Mouse (Mus musculus) retina, adult 2 months (tissue): ENCODE measurements at regions not wholly inside any gene's neighbourhood (a gene's known extent, or its start where the extent isn't known, plus 50 kb on each side); places are given as distances from the start of the nearest gene placed in this dataset.
A peak's percentile ranks its signal among the peaks of the same experiment; 100 is the strongest.

ENCODE experiments used
- DNase-seq: peaks from one replicate; pipeline ENCODE4 v3.0.0-alpha.2; 2012; ENCODE audit warnings: low read depth, low spot score

DNA sequence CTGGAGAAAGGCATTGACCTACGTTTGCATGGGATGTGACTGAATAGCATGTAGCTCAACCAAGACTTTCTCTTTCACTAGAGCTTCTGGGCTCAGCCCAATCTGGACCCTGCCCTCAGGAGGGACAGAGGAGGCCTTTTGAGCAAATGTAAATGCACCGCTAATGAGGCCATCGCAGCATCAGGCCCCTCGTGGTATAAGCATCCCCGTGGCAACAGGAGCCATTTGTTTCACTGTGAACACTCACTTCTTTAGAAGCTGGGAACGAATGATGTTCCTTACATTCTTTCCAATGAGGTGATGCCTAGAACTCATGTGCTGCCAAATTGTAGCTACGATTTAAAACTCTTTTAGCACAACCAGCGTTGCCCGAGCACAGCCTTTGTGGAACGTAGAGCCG is 279.0 kb upstream of the Gjb5 start:
- DNase-seq = no peak

DNA sequence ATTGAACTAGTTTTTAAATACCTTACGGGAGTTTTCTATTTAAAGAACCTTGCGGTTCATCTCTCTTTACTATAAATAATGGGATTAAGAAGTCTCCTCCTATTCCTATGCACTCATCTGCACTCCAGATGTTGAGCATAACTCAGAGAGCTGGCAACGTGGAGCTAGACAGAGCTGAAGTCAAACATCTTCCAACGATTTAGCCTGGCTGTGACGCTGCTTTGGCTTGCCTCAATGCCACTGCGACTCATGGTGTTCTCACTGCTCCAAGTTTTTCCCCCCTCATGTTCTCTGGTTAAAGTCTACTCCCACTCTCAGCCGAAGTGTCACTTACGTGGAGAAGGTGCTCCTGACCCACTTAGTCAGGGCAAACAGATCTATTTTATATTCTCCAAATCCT is 277.3 kb upstream of the Gjb5 start:
- DNase-seq = no peak

DNA sequence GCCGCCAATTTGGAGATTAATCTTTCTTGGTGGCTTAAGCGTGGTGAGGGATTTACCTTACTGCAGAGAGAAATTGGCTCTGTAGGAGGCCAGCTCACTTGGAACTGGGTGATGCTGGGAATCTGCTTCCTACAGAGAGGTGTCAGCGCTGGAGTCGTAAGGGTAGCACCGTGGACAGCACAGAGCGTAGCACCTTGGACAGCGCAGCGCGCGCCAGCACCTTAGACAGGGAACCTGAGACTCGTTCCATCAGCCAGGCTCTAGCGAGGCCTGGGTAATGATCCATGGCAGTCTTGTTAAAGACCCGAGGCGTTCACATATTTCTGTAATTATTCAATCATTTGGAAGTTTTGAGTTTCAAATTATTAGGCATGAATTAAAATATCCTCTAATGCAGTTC is 261.9 kb upstream of the Gjb5 start:
- DNase-seq = no peak

DNA sequence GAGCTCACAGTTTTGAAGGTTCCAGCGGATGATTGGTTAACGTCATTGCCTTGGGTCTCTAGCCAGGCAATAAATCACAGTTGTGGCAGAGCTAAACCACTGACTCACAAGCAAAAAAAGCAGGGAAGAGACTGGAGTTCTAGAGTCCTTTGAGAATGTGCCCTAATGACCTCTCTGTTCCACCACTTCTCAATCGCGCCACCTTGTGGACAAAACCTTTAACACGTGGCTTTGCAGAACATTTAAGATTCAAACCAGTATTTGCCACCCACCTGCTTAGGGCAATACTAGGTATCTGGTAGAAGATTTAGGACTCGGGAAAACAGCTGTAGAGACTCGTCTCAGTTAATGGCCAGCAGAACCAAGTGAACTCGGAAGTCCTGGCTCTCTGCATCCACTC is 254.8 kb upstream of the Gjb5 start:
- DNase-seq = no peak

DNA sequence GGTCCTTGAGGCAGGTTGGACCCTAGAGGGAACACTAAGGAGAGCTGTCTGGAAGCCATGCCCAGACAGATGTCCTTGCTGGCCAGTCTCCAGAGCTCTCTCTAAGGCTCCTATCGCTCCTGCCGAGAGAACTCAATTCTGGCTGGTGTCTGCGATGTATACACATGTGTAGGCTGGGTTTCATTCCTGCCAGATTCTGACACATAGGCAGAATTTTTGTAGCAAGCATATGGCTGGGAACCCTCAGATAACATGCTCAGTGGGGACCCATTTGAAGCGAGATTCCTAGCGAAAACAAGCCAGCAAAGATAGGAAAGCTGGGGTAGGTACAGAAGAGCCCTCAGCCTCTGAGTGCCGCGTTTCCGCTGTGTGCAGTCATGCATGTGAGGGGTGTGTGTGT is 242.9 kb upstream of the Gjb5 start:
- no peak for DNase-seq

DNA sequence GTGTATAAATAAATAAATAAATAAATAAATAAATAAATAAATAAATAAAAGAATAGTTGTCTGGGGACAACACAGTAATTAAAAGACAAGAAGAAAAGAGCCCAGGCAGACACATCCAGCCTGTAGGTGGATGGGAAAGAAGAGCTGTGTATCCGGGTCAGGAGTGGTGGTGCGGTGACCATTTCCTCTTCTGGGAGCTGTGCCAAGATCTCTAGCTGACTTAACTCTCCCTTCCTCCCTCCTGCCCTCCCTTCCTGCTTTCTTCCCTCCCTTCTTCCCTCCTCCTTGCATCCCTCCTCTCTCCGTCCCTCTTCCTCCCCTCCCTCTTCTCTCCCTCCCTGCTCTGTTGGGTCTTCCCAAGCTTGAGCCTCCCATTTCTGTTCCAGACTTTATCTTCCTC is 240.6 kb upstream of the Gjb5 start:
- no peak for DNase-seq

DNA sequence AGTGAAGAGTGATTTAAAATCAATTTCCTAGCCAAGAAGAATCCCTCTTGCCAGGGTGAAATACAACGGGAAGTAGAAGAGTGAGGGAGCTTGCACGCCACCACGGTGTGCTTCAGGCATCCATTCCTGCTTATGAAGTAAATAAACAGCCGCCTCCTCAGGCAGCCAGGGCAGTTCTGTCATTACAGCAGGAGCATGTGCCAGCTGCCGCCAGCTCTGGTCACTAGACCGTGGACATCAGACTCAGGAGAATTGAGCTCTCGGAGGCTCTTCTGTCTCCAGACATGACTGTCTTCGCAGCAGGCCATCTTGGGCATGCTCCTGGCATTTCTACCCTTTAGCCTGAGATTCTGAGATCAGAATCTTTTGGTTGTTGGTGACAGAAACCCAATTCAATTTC is 236.1 kb upstream of the Gjb5 start:
- no peak for DNase-seq

DNA sequence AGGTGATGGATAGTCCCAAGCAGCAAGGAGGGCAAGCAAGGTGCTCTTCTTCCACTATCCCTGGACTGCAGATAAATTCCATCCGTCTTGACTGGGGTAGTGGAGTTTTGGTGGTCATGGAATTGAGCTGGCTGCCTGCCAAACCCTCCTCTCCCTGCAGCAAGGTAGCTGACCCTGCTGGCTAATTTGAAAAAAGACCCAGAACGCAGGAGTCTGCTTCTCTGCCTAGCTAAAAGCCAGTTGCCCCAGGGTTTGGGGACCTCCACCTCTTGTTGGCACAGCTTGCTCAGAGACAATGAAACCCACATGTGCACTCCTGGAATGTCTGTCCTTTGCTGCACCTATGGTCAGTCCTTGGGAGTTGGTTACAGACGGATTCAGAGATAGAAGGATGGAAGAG is 233.6 kb upstream of the Gjb5 start:
- no peak for DNase-seq

DNA sequence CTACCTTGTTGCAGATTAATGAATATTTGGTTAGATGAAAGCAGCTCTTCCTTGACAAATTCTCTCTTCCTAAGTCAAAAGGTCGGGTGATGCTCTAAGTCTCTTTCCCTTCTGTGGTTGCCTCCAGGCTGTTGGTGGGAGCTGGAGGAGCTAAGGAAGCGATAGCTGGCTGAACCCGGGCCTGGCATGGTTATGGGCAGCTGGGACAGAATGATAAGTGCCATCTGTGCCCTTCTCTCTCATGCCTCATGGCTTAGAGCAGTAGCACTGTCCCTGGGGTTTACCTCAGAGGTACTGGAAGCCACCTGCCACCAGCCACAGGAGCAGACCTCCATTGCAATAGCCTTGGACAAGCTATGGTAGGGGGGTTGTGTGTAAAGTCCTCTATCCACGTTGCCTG is 228.8 kb upstream of the Gjb5 start:
- no peak for DNase-seq

DNA sequence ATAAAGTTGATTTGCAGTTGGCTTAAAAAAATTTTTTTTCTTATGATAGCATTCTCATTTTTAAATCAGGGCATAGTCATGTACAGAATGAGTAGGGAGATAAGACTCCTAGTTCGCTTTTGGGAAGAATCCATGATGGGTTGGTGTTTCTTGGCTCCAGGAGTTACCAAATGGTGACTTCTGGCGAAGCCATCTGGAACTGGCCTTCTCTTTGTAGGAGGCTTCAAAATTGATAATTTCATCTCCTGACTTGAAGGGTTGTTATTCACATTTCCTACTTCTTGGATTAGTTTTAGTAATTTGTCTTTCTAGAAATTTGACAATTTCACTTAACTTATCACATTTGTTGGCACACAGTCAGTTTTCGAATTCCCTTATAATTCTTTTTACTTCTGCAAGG is 218.5 kb upstream of the Gjb5 start:
- DNase-seq = no peak

DNA sequence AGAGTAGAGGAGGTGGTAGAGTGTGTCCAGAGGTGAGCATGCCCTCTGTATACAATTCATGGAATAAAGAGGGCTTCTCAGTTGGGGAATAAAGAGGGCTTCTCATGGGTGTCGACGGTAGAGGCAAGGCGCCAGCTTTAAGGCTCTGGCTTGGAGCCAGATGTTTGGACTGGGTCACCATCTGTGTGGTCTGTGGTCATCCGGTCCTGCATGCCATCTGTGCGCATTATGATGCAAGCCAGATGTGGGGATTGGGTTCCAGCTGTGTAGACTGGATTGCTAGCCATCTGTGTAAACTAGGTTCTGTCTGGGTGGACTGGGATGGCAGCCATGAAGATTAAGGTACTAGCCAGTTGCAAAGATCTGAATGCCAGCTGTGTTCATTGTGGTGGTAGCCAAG is 204.6 kb upstream of the Gjb5 start:
- peak; percentile 13 for DNase-seq

DNA sequence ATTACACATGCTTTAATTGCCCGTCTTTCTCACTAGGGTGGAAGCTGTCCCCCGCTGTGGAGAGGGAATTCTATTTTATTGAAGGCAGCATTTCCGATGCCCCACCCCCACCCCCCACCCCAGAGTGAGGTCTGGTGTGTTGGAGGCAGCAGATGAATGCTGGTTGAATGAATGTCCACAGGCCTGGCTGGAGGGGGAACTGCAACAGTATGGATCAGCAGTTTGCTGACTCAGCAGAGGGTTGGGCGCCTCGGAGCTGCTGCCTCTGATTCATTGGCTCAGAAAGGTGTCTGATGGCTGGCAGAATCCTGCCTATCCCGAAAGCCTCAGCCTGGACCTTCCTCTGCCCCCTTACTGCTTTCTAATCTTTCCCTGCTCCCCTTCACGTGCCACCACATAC is 200.6 kb upstream of the Gjb5 start:
- no peak for DNase-seq

DNA sequence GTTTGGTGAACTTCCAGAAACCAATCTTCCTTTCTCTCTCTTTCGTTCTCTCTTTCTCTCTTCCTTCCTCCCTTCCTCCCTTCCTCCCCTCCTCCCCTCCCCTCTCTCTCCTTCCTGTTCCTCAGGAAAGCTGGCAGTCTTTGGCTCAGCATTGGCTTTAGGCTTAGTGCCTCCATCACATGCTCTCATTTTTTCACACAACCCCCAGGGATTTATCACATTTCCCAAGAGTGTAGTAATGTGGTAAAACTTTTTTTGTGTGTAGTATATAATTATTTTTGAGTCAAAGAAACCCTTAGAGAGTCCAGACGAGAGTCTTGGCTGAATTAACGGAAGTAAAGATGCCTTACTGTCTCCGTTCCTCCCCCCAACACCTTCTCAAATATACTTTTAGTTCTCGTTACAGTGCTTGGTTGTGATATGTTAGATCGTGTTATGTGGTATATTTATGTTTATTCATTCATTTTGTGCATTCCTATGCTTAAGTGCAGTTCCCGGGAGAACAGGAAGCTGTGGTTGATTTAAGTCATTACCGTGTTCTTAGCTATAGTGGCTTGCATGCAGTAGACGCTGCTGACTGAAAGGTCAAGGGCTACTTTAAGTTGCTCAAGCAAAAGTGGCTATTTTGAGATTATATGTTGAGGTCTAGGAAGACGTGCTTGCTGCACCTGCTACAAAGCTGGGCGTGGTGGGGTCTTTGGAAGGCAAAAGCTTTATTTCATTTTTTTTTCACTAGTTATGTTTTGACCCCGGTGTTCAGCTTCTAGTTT is 194.7 kb upstream of the Gjb5 start:
- DNase-seq = no peak

DNA sequence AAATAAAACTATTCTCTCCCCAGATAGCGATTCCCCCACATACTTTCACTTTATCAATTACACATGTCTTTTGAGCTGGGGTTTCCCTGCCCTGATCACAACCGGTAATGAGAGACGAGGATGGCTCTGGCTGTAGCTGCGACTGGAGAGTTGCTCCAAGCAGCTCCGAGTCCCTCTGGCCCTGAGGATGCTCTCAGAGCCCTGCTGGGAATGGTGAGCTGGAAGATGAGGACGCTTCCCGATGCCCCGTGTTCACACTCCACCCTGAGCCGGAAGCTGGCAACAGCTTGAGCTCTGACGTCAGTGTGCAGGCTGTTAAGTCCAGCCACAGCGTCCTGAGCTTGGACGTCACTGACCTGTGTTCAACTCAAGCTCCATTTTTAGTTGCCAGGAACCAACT is 191.6 kb upstream of the Gjb5 start:
- peak; percentile 13 for DNase-seq

DNA sequence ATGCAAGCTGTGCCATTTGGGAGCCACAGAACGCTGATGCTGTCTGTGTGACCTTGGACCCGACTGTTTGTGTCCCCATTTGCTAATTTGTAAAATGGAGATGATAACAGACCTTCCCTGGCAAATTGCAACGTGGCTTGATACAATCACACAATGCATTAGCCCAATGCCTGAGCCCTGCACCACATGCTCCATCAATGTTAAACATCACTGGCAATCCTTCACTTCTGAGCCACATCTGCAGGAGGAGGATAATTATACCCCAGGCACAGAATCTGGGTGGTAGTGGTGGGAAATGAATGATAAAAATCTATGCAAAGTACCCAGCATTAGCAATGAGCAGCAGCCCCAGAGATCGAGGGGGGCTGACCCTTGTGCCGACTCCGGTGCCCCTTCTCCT is 191.0 kb upstream of the Gjb5 start:
- DNase-seq = no peak

DNA sequence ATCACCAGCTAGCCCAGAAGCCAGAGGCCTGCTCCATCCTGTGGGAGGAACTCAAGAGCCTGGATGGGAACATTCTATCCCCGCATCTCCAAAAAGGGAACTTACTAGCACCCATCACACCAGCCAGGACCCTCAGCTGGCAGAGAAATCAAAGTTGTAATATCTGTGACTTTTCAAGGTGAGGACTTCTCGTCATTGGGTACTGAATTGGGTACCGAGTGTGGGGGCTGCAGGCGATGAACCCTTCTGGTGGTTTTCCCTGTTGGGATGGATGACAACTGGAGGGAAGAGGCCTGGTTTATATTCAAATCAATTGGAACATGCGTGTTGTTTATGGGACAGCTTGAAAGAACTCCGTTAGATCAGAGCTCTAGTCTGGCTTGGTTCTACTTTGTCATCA is 187.1 kb upstream of the Gjb5 start:
- no peak for DNase-seq

DNA sequence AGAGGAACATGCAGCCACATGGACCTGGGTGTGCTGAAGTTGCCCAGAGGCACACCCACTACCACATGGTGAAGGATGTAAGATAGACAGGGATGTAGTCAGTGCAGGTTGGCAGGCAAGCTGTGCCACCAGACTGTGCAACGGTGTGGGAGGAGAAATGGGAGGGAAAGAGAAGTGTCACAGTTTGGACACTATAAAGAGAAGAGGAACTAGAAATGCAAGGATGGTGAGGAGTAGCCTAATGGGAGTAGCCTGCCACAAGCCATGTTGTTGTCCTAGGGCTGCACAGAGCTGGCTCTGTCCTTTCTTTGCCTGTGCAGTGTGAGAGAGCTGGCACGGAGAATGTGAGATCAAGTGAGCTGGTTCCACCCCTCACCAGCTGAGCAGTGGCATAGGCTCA is 185.3 kb upstream of the Gjb5 start:
- no peak for DNase-seq

DNA sequence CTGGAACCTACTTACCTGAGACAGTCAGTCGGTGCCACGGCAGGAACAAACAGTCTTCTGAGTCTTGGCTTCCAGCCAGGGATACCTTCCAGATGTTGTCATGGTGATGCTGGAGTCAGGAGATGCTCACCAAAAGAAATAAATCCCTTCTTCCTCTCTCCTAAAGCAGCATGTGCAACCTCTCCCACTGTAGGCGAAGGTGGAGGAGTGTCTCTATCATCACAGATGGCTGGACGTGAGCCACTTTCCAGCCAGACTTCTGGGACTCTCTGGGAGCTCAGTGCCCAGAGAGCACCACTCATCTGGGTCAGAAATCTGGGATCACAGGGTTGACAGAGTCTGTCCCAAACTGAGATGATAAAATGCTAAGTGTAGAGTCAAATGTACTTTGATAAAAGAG is 184.8 kb upstream of the Gjb5 start:
- DNase-seq = no peak

DNA sequence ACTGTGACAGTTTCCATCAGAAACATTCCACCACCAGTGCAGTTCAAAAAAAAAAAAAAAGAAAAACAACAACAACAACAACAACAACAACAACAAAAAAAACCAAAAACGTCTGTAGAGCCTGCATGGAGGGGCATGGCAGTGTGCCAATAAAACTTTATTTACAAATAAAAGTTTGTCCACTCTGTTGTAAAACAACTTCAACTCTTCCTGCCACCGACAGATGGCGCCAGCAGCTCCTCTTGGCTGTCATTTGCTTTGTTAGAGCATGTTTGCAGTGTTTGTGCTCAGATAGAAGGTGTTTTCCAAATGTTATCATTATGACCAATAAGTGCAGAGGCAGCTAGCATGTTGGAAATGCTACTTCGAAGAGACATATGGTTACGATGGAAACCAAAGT is 179.0 kb upstream of the Gjb5 start:
- no peak for DNase-seq

DNA sequence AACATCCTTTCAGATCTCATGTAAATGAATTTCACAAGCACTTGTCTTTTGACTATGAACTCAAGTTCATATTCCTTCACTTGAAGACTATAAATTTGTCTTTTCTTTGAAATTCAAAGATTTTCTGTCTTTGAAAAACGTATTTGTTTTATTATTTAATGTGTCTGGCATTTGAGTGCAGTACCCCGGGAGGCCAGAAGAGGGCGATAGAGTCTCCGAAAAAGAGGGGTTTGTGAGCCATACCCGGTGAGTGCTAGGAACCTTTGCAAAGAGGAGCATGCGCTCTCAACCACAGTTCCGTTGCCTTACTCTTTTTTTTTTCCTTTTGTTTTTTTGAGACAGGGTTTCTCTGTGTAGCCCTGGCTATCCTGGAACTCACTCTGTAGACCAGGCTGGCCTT is 177.6 kb upstream of the Gjb5 start:
- DNase-seq = no peak

DNA sequence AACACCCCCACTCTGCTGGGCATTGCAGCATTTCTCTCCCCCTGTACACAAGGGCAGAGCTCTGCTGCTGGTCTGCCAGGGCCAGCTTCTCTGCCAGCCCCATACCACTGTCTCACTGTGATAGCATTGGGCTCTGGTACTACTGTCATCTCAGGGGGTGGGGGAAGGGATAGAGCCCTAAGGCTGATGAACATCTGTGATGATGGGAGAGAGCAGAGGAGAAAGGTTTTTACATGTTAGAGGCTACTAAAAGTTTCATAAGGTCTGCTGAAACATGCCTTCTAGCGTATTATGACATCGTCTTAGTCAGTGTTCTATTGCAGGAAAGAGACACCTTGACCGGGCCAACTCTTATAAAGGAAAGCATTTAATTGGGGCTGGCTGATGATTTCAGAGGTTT is 176.4 kb upstream of the Gjb5 start:
- DNase-seq = no peak

DNA sequence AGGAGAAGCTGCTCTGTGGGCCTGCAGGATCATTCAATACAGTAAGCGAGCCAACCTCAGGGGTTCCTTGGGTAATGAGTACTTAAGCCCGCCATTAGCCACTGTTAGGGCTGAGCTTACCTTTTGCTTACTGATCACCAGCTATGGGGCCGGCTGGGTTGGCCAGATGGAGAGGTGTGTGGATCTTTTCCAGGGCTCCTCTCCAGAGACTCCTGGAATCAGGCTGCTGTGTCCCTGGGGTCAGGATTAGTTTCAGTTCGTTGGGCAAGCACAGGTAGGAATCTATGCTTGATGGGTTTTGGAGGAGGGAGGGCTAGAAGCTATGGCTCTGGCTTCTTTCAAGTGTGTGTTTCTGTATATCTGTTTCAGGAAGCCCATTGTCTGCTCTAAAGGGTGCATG is 175.7 kb upstream of the Gjb5 start:
- DNase-seq = no peak

DNA sequence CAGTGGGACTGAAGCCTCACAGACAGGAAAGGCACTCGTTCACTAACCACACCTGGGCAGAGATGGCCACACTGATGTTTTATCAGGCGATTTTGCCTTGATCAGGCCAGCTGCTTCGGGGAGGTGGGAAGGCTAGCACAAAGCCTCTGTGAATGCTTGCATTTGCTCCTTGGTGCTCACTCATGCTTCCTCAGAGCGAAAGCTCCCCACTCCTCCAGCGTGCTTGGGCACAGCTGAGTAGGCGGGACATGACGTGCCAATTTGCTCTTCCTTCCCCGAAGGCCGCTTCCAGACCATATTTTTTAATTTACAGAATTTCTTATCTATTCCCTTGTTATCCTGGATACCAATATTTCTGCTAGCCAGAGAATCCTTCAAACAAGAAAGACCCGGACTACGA is 172.8 kb upstream of the Gjb5 start:
- no peak for DNase-seq

DNA sequence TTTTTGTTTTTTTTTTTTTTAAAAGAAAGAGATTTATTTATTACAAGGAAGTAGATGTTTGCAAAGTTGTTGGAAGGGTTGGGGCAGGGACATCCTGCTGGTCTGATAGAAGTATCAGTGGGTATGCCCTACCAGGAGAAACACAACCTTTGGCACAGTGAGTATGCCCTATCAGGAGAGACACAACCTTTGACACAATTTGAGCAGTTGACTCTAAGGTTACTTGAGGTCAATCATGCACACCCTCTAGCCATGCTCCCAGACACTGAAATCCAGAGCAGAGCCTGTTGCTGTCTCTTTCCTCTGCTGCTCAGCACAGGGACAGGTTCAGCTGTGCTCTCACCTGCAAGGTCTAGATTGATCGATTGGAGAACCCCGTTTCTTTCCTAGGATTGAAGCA is 164.2 kb upstream of the Gjb5 start:
- no peak for DNase-seq
